Mouse (Mus musculus): Measurements from ENCODE around the gene Zfyve9. TPM values are rescaled to one million over a fixed set of nuclear protein-coding genes. Genes with fewer than 3 reads are reported as not detected.
"Not testable (repeated sequence)": the region's sequence is repeated elsewhere in the genome, so short reads cannot be mapped to it uniquely, and the experiment has no call there.

The Zfyve9 gene
- total and polyA plus RNA-seq, 3 experiments: 0.16 TPM; not detected in 2

- Histone ChIP-seq H3K27me3 (ENCODE audit: insufficient read depth, low read length) (no peaks in the 10 kb centered on the region; the same call in 1 of the 2 replicates), H3K9me3 (replicated peaks) (no peaks in the 10 kb centered on the region), H3K36me3 (replicated peaks) (no peaks in the 10 kb centered on the region), H3K4me1 (ENCODE audit: insufficient read depth, low read depth, low read length) (no peaks in the 10 kb centered on the region), H3K4me3 (ENCODE audit: low read depth, low read length) (no peak overlapping the region)
- no peak for TF ChIP-seq GATA1 (IDR thresholded peaks at IDR 0.05; ENCODE audit: borderline replicate concordance, low read length)
- TF ChIP-seq CTCF (IDR thresholded peaks at IDR 0.05; ENCODE audit: low read depth, low read length): no peak
- no peak for TF ChIP-seq GATA2 (IDR thresholded peaks at IDR 0.05; ENCODE audit: borderline replicate concordance, low read depth, low read length)
- no peak for TF ChIP-seq POLR2AphosphoS5 (IDR thresholded peaks at IDR 0.05; ENCODE audit: insufficient replicate concordance, low read depth, low read length)
- no peak for TF ChIP-seq TAL1 (conservative IDR thresholded peaks at IDR 0.05; ENCODE audit: low read depth, low read length)
- ATAC-seq (ENCODE audit: extremely low read depth, insufficient number of reproducible peaks, low FRiP score, poor library complexity, severe bottlenecking) (no peak), DNase-seq (ENCODE audit: low spot score) (no peak)
These were observed 72.4 kb downstream of the Zfyve9 start for GRCm38 (mm10) chr4:108708209-108708608.

GRCm38 (mm10) chr4:108696934-108697333 is 83.7 kb downstream of the Zfyve9 start:
- no peak overlapping the region for H3K4me3 ChIP-seq (ENCODE audit: low read depth, low read length)
- ATAC-seq (ENCODE audit: extremely low read depth, insufficient number of reproducible peaks, low FRiP score, poor library complexity, severe bottlenecking) (no peak), DNase-seq (ENCODE audit: low spot score) (no peak)
- H3K36me3 ChIP-seq (replicated peaks): no peaks in the 10 kb centered on the region
- H3K27me3 ChIP-seq (ENCODE audit: insufficient read depth, low read length): peaks cover 8% of the 10 kb centered on the region
- no peaks in the 10 kb centered on the region; the same call in 1 of the 2 replicates for H3K4me1 ChIP-seq (ENCODE audit: insufficient read depth, low read depth, low read length)
- TF ChIP-seq CTCF (IDR thresholded peaks at IDR 0.05; ENCODE audit: low read depth, low read length) (peak; percentile 50; the same call in 1 of the 2 replicates), GATA2 (IDR thresholded peaks at IDR 0.05; ENCODE audit: borderline replicate concordance, low read depth, low read length) (no peak)
- H3K9me3 ChIP-seq (replicated peaks): no peaks in the 10 kb centered on the region

- no peaks in the 10 kb centered on the region for H3K36me3 ChIP-seq (replicated peaks)
- H3K27me3 ChIP-seq (ENCODE audit: insufficient read depth, low read length): peaks cover 14% of the 10 kb centered on the region
- TF ChIP-seq CTCF (IDR thresholded peaks at IDR 0.05; ENCODE audit: low read depth, low read length) (no peak), GATA1 (IDR thresholded peaks at IDR 0.05; ENCODE audit: borderline replicate concordance, low read length) (no peak), POLR2AphosphoS5 (IDR thresholded peaks at IDR 0.05; ENCODE audit: insufficient replicate concordance, low read depth, low read length) (no peak), TAL1 (conservative IDR thresholded peaks at IDR 0.05; ENCODE audit: low read depth, low read length) (no peak), GATA2 (IDR thresholded peaks at IDR 0.05; ENCODE audit: borderline replicate concordance, low read depth, low read length) (no peak)
- H3K4me1 ChIP-seq (ENCODE audit: insufficient read depth, low read depth, low read length): no peaks in the 10 kb centered on the region; the same call in 1 of the 2 replicates
- ATAC-seq (ENCODE audit: extremely low read depth, insufficient number of reproducible peaks, low FRiP score, poor library complexity, severe bottlenecking) (no peak), DNase-seq (ENCODE audit: low spot score) (no peak)
- H3K9me3 ChIP-seq (replicated peaks): no peaks in the 10 kb centered on the region
- no peak overlapping the region for H3K4me3 ChIP-seq (ENCODE audit: low read depth, low read length)
These were observed 89.1 kb downstream of the Zfyve9 start for GRCm38 (mm10) chr4:108691469-108691868.

- TF ChIP-seq GATA1 (IDR thresholded peaks at IDR 0.05; ENCODE audit: borderline replicate concordance, low read length) (no peak), GATA2 (IDR thresholded peaks at IDR 0.05; ENCODE audit: borderline replicate concordance, low read depth, low read length) (no peak)
- DNase-seq (ENCODE audit: low spot score) (no peak), ATAC-seq (ENCODE audit: extremely low read depth, insufficient number of reproducible peaks, low FRiP score, poor library complexity, severe bottlenecking) (no peak)
- Histone ChIP-seq H3K9me3 (replicated peaks) (no peaks in the 10 kb centered on the region), H3K4me1 (ENCODE audit: insufficient read depth, low read depth, low read length) (no peaks in the 10 kb centered on the region; the same call in 1 of the 2 replicates), H3K4me3 (ENCODE audit: low read depth, low read length) (no peak overlapping the region), H3K27me3 (ENCODE audit: insufficient read depth, low read length) (peaks cover 21% of the 10 kb centered on the region), H3K36me3 (replicated peaks) (no peaks in the 10 kb centered on the region)
These were observed 90.1 kb downstream of the Zfyve9 start for GRCm38 (mm10) chr4:108690479-108690878.

- not testable (repeated sequence) for H3K4me3 ChIP-seq (ENCODE audit: low read depth, low read length); H3K4me1 ChIP-seq (ENCODE audit: insufficient read depth, low read depth, low read length); DNase-seq (ENCODE audit: low spot score); ATAC-seq (ENCODE audit: extremely low read depth, insufficient number of reproducible peaks, low FRiP score, poor library complexity, severe bottlenecking); H3K36me3 ChIP-seq (replicated peaks); H3K9me3 ChIP-seq (replicated peaks)
- H3K27me3 ChIP-seq (ENCODE audit: insufficient read depth, low read length): peaks cover 17% of the 10 kb centered on the region
These were observed 93.5 kb downstream of the Zfyve9 start for GRCm38 (mm10) chr4:108687098-108687497.

GRCm38 (mm10) chr4:108686156-108686555 is 94.4 kb downstream of the Zfyve9 start:
- ATAC-seq (ENCODE audit: extremely low read depth, insufficient number of reproducible peaks, low FRiP score, poor library complexity, severe bottlenecking): no peak
- H3K36me3 ChIP-seq (replicated peaks): no peaks in the 10 kb centered on the region
- TF ChIP-seq GATA2 (IDR thresholded peaks at IDR 0.05; ENCODE audit: borderline replicate concordance, low read depth, low read length) (no peak), POLR2AphosphoS5 (IDR thresholded peaks at IDR 0.05; ENCODE audit: insufficient replicate concordance, low read depth, low read length) (no peak), TAL1 (conservative IDR thresholded peaks at IDR 0.05; ENCODE audit: low read depth, low read length) (no peak), GATA1 (IDR thresholded peaks at IDR 0.05; ENCODE audit: borderline replicate concordance, low read length) (no peak), CTCF (IDR thresholded peaks at IDR 0.05; ENCODE audit: low read depth, low read length) (no peak)
- DNase-seq (ENCODE audit: low spot score): no peak
- H3K9me3 ChIP-seq (replicated peaks): no peaks in the 10 kb centered on the region
- no peak overlapping the region for H3K4me3 ChIP-seq (ENCODE audit: low read depth, low read length)
- no peaks in the 10 kb centered on the region for H3K4me1 ChIP-seq (ENCODE audit: insufficient read depth, low read depth, low read length)
- peaks cover 19% of the 10 kb centered on the region for H3K27me3 ChIP-seq (ENCODE audit: insufficient read depth, low read length)

GRCm38 (mm10) chr4:108664407-108664806 is 116.2 kb downstream of the Zfyve9 start:
- Histone ChIP-seq H3K36me3 (replicated peaks) (no peaks in the 10 kb centered on the region), H3K27me3 (ENCODE audit: insufficient read depth, low read length) (peaks cover 7% of the 10 kb centered on the region; the same call in 1 of the 2 replicates), H3K4me1 (ENCODE audit: insufficient read depth, low read depth, low read length) (no peaks in the 10 kb centered on the region), H3K9me3 (replicated peaks) (no peaks in the 10 kb centered on the region), H3K4me3 (ENCODE audit: low read depth, low read length) (no peak overlapping the region)
- ATAC-seq (ENCODE audit: extremely low read depth, insufficient number of reproducible peaks, low FRiP score, poor library complexity, severe bottlenecking): no peak
- DNase-seq (ENCODE audit: low spot score): no peak
- no peak for TF ChIP-seq CTCF (IDR thresholded peaks at IDR 0.05; ENCODE audit: low read depth, low read length)
- no peak for TF ChIP-seq POLR2AphosphoS5 (IDR thresholded peaks at IDR 0.05; ENCODE audit: insufficient replicate concordance, low read depth, low read length)
- no peak for TF ChIP-seq GATA1 (IDR thresholded peaks at IDR 0.05; ENCODE audit: borderline replicate concordance, low read length)
- TF ChIP-seq TAL1 (conservative IDR thresholded peaks at IDR 0.05; ENCODE audit: low read depth, low read length): no peak
- TF ChIP-seq GATA2 (IDR thresholded peaks at IDR 0.05; ENCODE audit: borderline replicate concordance, low read depth, low read length): no peak
